Mouse (Mus musculus) heart, postnatal 4 days (tissue): ENCODE results near the gene Rdh8. TPM values are rescaled to one million over a fixed set of nuclear protein-coding genes. Genes with fewer than 3 reads are reported as not detected.
"Not testable (repeated sequence)": the region's sequence is repeated elsewhere in the genome, so short reads cannot be mapped to it uniquely, and the experiment has no call there.

ENCODE experiments used
- DNase-seq: peaks from one replicate; pipeline ENCODE4 v3.0.0; 2021
- total RNA-seq, 2 experiments: library from RNA; stranded (reverse); gene quantifications; 2 replicates each; pipeline ENCODE4 v1.2.3; 2021

Gene Rdh8
- not detected for total RNA-seq

DNA sequence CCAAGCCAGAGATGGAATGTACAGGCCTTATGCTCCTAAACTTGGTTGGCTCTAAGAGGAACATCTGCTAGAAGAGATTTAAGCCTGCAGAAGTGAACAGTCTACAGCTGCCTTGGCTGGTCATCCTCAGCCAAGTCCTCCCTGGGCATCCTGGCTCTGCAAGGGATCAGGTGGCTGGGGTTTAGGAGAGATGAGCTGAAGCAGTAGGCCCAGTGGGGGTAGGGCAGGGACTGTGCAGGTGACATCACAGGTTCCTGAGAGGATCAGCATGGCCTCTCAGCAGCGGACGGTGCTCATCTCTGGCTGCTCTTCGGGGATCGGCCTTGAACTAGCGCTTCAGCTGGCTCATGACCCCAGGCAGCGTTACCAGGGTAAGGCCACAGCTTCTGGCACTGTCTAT lies at the start of gene Rdh8:
TSS of gene Rdh8 (plus strand) at position 268 of the 400 bp plus-strand sequence.
- DNase-seq: no peak

DNA sequence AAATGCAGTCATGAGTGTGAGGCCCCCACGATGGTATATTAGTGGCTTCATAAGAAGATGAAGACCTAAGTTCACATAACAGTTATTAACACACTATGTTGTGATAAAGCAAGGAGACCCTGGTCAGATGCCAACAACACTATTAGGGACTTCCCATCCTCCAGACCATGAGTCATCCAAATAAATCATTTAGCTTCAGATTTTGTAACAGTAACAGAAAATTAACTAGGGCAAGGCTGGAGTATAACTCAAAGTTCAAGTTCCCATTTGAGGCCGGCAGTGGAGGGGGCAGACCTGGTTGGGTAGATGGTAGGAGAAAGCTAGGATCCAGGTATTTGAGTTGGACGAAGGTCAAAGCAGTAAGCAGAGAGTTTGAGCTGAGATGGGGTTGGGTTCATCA lies 37.0 kb upstream of the Rdh8 start:
- DNase-seq: no peak

DNA sequence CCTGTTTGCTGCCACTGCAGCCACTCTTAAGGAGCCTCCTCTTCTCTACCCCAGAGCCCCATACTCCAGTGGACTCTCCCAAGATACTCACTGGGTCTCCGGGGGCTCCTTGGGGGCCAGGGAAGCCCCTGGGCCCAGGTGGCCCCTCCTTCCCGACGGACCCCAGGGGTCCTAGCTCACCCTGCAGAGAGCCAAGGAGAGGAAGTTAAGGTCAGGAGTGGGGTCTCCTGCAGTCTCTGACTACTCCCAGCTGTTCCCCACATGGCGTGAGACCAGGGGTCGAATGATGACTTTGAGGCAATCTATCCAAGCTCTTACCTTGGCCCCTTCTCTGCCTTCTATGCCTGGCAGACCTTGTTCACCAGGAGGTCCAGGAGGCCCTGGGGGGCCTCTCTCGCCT lies 33.2 kb upstream of the Rdh8 start:
- DNase-seq: no peak

DNA sequence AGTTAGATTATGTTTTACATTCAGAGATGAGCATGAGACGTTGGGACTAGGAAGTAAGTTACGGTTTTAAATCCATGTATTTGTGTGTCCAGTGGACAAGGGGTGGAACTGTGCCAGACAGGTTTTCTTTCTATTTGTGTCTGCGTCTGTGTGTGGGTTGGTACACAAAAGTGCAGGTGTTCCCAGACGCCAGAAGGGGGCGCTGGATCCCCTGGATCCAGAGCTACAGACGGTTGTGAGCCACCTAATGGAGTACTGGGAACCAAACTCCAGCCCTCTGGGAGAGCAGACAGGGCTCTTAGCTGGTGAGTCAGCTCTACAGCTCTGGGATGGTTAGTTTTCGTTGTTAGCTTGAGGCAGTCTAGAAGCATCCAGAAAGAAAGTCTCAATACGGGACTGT lies 30.3 kb upstream of the Rdh8 start:
- DNase-seq: no peak

DNA sequence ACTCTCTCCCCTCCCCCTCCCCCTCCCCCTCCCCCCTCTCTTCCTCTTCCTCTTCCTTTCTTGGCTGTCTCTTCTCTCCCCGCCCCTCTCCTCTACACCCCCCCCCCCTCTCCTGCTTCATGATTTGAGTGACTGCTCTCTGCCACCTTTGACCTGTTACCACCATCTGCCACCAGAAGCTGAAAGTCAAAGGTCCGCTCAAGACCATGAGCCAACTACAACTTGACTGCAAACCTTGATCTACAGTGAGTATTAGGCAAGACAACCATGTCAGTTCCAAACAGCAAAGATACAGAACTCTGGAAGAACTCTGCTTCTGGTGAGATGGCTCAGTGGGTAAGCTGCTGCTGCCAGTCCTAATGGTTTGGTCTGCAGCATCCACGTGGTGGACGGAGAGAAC lies 28.7 kb upstream of the Rdh8 start:
- no peak for DNase-seq

DNA sequence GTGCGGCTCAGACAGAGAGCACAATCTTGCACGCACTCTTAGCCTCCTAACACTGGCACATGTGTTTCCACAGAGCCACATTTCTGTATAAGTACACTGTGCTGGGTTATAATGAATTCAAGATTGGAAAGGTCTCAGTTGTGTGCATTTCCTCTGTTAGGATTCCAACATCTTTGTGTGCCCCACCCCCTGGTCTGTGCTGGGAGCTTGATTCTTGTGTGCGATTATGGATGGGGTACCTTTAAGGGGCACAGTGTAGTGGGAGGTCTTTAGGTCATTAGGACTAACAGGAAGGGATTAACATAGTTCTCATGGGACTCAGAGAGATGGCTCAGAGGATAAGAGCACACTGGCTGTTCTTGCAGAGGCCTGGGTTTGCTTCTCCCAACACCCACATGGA lies 28.0 kb upstream of the Rdh8 start:
- no peak for DNase-seq

DNA sequence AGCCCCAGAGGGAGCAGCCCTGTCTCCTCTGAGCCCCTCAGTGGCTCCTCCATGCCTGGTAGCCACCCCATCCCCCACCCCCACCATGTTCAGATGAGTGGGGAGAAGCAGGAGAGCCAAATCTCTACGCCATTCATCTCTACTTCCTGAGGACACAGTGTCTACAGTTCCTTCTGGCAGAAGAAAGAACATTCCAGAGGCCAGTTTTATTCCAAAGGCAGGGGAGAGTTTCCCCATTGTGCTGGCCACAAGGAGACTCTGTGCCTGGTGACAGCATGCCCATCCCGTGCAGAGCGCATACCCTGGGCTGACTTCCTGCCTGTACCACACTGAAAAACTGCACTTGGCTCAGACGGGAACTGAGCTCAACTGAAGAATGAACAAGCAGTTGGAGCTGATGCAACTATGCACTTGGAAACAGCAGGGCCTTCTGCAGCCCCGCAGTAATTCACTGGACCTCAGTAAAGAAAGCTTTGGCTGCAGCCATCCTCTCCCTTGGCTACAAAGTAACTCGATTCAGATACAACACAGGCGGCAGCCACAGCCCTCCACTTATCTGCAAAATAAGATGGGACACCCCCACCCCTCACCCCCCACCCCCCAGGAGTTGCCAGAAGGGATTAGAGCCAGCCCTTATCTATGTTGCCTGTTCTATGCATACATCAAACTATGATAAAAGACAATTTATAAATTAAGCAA lies 24.0 kb upstream of the Rdh8 start:
- peak; percentile 55 for DNase-seq

DNA sequence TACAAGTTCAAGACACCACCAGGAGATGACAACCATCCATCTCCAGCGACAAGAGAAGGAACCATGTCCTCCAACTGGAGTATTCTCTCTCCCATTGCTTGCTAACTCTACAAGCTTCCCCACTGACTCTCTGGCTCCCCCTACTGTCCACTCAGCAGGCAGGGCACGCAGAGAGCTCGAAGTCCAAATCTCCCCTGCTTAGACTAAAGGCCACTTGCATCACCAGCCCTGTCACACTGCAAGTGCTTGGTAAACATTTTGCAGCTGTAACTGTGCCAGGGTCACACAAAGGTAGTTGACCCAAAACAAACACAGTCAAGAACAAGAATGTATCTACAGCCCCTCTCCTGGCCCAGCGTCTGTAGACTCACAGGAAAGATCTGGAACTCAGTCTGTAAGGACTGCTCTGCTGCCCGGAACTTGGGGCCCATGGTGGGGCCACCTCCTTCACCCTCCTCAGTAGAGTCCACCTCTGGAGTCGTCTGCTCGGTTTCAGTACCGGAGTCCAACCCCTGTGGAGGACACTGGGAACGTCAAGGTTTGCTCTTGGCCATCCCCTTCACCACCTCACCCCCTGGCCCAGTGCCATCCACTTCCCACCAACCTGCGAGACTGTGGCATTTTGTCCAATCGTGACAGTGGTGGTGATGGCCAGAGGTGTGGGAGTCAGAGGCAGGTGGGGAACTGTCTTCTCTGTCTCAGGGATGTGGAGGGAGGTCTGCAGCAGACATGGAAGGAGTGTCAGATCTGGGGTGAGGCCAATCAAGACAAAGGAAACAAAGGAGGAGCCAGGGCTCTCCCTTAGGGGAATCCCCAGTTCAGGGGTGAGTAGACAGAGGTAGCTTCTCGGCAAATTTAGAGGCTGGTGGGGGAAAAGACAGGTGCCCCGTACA lies 13.8 kb upstream of the Rdh8 start:
- DNase-seq: peak; percentile 70

DNA sequence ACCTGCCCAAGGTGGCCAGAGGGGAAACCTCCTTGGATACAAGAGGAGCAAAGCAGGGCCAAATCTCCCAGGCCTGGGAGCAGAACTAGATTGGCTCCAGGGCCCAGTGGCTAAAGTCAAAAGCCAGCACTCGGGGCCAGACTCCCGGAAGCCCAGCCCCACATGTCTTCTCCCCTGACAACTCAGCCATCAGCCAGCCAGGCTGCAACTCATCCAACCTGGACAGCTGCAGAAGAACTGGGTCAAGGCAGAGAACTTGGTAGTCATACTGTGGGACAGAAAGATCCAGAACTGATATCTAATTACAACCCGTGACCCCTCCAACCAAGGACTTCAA lies 13.2 kb upstream of the Rdh8 start:
- peak; percentile 29 for DNase-seq

DNA sequence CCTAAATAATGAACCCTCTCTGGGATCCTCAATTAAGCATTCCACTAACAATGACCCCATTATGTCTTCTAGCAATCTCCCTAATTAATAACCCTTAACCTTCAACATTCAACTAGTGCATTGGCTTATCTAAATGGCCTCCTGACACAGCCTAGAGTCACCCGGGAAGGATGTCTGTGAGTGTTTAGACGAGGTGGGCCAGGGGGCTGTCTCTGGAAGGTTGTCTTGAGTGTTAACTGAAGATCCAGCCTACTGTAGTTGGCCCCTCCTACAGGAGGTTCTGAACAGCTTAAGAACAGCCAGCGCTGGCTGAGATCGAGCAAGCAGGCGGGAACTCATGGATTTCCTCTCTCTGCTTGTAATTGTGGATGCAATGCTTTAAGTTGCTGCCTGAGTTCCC lies 12.6 kb upstream of the Rdh8 start:
- DNase-seq: no peak

DNA sequence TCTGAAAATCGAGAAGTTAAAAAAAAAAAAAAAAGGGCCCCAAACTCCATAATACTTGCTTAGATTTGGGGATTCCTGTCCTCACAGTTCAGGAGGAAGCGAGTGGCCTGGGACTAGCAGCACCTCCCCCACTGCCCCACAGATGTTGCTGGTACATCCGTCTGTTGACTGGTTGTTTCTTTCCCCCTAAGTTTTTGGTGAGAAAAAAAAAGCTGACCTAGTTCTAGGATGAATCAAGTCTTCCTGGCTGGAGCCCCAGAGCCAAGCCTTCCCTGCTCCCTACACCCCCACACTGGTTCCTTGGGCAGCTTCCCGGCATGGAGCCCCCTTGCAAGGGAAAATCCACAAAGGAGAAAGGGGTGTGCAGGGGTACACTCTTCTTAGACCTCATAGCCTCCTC lies 8.0 kb upstream of the Rdh8 start:
- peak; percentile 28 for DNase-seq

DNA sequence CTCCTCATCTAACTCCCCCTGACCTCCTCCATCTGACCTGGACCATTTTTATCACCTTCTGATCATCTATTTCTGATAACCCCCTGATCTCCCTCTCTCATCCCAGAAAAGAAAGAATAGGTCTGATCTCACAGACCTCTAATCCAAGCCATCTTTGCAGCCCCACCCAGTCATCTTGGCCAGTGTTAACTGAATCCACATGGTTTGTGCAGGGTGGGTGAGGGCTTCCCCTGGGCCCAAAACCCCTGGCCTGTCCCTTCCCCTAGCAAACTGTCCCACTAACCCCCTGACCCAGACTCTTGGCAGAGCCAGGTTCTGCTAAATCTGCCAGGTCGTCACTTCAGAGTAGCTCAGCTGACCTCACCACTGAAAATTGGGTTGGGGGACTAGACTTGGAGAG lies 7.5 kb upstream of the Rdh8 start:
- no peak for DNase-seq

DNA sequence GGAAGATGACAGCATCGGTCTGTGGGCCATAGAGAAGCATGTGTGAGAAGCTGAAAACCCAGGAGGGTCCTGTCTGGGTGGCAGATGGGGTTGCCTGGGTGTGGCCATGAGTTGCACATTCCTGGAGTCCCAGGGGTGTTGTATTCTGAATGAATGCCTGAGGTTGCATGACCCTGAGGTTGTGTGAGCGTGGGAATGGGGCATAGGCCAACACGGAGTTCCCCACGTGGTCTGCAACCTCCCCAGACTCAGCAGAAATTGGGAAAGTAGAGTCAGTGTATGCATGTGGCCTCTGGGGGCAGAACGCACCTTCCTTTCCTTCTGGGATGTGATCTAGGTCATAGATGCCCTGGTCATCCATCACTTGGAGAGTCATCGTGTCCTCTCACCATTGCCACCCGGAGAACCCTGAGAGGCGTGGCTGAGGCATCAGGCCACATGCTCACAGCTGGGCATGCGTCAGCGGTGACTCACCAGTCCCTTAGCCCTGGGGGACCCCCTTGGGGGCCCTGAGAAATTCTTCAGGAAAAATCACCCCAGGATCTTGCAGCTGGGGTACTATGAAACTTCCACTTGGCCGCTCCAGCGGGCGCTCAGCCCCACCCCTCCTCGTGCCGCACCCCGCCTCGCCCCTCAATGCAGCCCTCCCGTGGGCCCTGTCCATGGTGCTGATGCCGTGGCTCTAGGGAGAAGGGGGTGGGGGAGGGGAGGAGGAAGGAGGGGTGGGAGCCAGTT lies 5.6 kb upstream of the Rdh8 start:
- peak; percentile 69 for DNase-seq

DNA sequence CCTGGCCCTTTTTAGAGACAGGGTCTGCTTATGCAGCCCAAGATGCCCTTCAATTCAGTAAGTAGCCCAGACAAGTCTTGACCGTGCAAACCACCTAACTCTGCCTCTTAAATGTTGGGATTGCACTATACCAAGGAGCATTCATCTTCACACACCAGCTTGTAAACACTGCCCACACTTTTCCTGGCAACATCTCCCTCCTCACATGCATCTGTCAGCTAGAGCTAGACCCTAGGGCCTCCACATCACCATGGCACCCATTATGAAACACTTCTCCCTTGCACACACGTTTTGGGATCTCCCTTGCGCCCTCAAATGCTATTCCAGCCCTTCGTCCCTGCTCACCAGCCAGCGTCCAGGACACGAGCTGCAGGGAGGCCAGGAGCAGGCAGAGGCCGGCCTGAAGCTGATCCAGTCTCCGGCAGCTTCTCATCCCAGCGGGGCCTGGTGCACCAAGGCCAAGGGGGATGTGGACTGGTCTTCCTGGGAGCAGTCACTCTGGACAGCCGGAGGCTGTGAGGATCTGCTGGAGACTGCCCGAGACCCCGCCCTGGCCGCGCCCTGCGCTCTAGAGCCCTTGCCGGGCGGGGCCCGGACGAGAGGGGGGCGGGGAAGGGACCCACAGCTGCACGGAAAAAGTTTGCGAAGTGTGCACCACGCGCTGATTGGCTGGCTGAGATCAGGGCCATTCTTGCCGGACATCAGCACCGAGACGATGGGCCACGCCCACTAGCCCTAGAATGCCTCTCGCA lies 3.6 kb upstream of the Rdh8 start, which contains the start of gene Col5a3:
TSS of gene Col5a3 (minus strand) at position 547 of the 752 bp plus-strand sequence.
- DNase-seq: peak; percentile 75

DNA sequence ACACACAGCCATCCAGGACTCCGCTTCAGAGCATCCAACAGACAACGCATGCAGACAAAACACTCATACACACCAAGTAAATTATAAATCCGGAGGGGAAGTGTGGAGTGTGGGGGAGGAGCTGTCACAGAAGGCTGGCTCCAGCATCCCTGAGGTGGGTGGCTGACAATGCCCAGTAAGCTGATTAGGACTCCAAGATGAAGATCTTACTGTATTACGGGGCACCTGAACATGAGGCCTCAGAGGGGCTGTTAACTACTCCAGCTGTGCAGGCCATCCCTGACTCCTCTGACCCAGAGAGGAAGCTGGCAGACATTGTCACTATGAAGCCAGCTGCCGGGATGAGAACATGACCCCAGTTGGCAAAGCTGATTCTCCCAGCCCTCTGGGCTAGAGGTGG lies 1.7 kb downstream of the Rdh8 start:
- no peak for DNase-seq

DNA sequence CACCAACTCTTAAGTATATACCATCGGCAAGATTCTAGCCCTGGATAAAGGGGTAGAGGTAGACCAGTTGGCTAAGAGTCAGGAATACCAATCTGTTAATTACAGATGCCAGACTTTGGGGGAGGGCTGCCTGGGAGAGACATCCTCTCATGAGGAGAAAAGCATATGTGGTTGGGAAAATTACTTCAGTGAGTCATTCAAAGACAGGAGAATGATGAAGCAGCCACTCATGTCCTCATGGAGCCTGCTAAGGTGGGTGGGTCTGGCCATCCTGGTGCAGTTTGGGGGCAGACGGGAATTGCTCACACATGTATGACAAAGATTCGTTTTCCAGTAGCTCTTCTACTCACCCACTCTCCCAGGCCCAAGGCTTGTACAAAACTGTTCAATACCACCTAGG lies 4.5 kb downstream of the Rdh8 start:
- no peak for DNase-seq

DNA sequence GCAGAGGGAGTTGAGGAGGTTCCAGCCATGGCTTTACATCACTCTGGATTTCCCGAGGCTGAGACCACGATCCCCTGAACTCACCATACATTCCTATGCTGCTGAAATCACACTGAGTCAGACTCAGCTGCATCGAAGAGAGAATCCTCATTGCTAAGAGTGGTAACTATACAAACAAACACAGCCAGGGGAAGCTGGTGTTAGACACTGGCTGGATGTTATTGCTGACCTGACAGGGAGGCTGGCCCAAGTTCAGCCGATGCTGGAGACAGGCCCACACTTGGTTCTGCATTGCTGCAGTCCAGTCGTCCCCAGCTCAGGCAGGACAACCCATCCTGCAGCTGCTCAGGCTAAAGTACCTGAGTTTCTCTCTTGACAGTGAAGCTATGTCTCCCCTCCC lies 7.5 kb downstream of the Rdh8 start:
- peak; percentile 29 for DNase-seq

DNA sequence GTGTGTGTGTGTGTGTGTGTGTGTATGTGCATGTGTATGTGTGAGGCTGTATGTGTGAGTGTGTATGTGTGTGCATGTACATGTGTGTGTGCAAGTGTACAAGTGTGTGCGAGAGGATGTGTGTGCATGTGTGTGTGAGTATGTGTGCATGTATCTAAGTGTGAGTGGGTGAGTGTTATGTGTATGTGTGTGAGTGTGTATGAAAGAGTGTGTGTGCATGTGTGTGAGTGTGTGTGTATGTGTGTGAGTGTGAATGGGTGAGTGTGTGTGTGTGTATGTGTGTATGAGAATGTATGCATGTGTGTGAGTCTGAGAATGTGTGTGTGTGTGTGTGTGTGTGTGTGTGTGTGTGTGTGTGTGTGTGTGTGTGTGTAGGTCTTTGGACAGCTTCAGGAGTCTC lies 9.8 kb downstream of the Rdh8 start:
- no peak for DNase-seq

DNA sequence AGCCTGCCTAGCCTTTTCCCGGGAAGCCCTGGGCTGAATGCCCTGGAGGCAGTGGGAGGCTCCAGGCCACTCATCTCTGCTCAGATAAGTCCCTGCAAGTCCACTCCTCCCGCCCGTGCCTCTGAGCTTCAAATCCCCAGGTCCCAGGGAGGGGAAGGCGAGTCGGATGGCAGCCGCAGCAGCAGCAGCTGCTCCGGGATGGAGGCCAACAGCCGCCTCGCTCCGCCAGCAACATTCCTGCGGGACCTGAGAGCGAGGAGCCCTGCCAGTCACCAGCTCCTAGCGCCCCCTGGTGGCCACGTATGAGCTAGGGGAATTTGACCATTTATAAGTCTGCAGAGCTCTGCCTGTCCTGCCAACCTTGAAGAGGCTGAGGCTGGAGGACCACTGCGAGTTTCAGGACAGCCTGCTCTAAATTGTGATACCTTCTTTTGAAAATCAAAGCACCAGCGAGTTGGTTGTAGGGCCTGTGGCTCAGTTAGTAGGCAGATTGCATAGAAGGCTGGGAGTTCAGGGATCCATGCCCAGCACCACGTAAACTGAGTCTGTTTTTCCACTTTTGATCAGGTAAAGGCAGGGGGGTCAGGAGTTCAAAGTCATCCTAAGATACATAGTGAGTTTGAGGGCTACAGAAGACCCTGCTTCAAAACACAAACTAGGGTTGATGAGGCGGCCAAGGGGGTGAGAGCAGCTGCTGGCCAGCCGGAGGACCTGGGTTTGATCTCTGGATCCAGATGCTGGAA lies 12.8 kb downstream of the Rdh8 start:
- DNase-seq: peak; percentile 99

DNA sequence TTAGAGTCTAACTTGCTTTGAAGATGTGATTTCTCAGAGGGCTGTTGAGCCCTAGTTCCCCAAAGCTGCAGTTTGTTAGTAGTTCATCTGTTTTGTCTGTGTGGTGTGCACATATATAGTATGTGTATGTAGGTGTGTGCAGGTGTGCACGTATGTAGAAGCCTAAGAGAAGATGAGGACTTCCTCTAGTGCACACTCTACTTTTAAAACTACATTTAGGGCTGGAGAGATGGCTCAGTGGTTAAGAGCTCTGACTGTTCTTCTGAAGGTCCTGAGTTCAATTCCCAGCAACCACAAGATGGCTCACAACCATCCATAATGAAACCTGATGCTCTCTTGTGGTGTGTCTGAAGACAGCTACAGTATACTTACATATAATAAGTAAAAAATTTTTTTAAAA lies 16.6 kb downstream of the Rdh8 start:
- no peak for DNase-seq

DNA sequence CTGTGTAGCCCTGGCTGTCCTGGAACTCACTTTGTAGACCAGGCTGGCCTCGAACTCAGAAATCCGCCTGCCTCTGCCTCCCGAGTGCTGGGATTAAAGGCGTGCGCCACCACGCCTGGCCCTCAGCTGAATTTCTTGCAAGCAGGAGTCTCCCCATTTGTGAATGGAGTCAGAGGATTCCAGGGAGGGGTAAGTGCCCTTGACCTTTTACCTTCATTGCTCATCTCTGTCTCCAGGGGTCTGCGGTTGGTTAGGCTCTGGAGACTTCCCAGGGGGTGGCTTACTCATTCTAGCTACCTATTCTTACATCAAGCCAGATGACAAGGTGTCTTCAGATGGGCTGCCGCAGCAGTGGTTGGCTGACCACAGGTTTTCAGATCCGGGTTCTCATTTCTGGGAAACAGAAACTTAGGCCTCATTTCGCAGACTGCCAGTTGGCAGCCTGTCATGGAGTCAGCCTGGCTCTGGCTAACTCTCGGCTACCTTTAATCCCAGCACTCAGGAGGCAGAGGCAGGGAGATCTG lies 17.2 kb downstream of the Rdh8 start:
- DNase-seq: not testable (repeated sequence)
